15 mouse cellular contexts compared by ENCODE assay signal in genomic region chr4:132455146-132455545, GRCm38 (mm10). TPM values are rescaled to one million over a fixed set of nuclear protein-coding genes. Genes with fewer than 3 reads are reported as not detected.
DNase-seq lines count a peak whose midpoint lies in the region; ATAC-seq and TF ChIP-seq lines count a peak whose summit lies in the region.
"Had no signal": no experiment of that assay in that cellular context is flagged by ENCODE, and none has a peak within 500 bp of the region (broad histone marks: within the 10 kb centered on the region; RNA-seq: fewer than 3 reads in every experiment).

No protein-coding gene starts in this region.

- DNase-seq in liver: no peak
- DNase-seq in embryonic facial prominence, embryonic 14.5 days (ENCODE audit: low spot score): peak; percentile 78
- DNase-seq in cerebellum, postnatal 25 days: no peak
- DNase-seq: B cell, adult 2 months; cerebellum, postnatal 36 days; gastrocnemius, adult 2 months; heart, postnatal 10 days had no signal

- peaks cover 37% of the 10 kb centered on the region for H3K36me3 ChIP-seq in liver, embryonic 12.5 days
- H3K36me3 ChIP-seq in embryonic facial prominence, embryonic 14.5 days (ENCODE audit: control insufficient read depth, insufficient read depth, low read length): peaks cover 35% of the 10 kb centered on the region
- peaks cover 20% of the 10 kb centered on the region for H3K36me3 ChIP-seq in intestine, postnatal 0 days (ENCODE audit: control insufficient read depth, insufficient read depth)
- H3K36me3 ChIP-seq in limb, embryonic 15.5 days: peaks cover 31% of the 10 kb centered on the region
- peaks cover 31% of the 10 kb centered on the region for H3K36me3 ChIP-seq in hindbrain, embryonic 12.5 days

- no peak overlapping the region for H3K4me3 ChIP-seq in liver, embryonic 12.5 days
- no peak overlapping the region for H3K4me3 ChIP-seq in embryonic facial prominence, embryonic 14.5 days (ENCODE audit: low read depth, low read length)
- no peak overlapping the region for H3K4me3 ChIP-seq in intestine, postnatal 0 days (ENCODE audit: low read depth, low read length)
- H3K4me3 ChIP-seq in limb, embryonic 15.5 days: no peak overlapping the region
- H3K4me3 ChIP-seq in hindbrain, embryonic 12.5 days: no peak overlapping the region
- H3K4me3 ChIP-seq: forebrain, embryonic 15.5 days; gastrocnemius, adult 2 months had no signal

- H3K9ac ChIP-seq in liver, embryonic 12.5 days: no peak overlapping the region
- H3K9ac ChIP-seq in embryonic facial prominence, embryonic 14.5 days (ENCODE audit: low read depth, low read length): no peak overlapping the region
- no peak overlapping the region for H3K9ac ChIP-seq in intestine, postnatal 0 days (ENCODE audit: low read depth, low read length)
- no peak overlapping the region for H3K9ac ChIP-seq in limb, embryonic 15.5 days
- H3K9ac ChIP-seq in hindbrain, embryonic 12.5 days: no peak overlapping the region
- H3K9ac ChIP-seq: forebrain, embryonic 15.5 days had no signal

- H3K4me1 ChIP-seq in liver, embryonic 12.5 days: peaks cover 4% of the 10 kb centered on the region; the same call in 1 of the 2 replicates
- no peaks in the 10 kb centered on the region for H3K4me1 ChIP-seq in embryonic facial prominence, embryonic 14.5 days (ENCODE audit: control insufficient read depth, insufficient read depth, low read length)
- H3K4me1 ChIP-seq in intestine, postnatal 0 days (replicated peaks; ENCODE audit: control insufficient read depth, insufficient read depth, low read length): no peaks in the 10 kb centered on the region
- H3K4me1 ChIP-seq in limb, embryonic 15.5 days: no peaks in the 10 kb centered on the region
- no peaks in the 10 kb centered on the region for H3K4me1 ChIP-seq in hindbrain, embryonic 12.5 days
- H3K4me1 ChIP-seq: forebrain, embryonic 15.5 days had no signal

- no peak for TF ChIP-seq CTCF in intestine, postnatal 0 days (IDR thresholded peaks at IDR 0.05; ENCODE audit: low read depth)

- H3K27ac ChIP-seq in liver, embryonic 12.5 days: 0 out of 2 replicates have a peak overlapping the region, but pooled peaks have one; percentile 40
- H3K27ac ChIP-seq in embryonic facial prominence, embryonic 14.5 days (replicated peaks; ENCODE audit: low read depth, low read length): peak overlapping the region; percentile 67
- no peak overlapping the region; the same call in 1 of the 2 replicates for H3K27ac ChIP-seq in intestine, postnatal 0 days (ENCODE audit: low read depth, low read length)
- peak overlapping the region; percentile 72 for H3K27ac ChIP-seq in limb, embryonic 15.5 days
- H3K27ac ChIP-seq in hindbrain, embryonic 12.5 days: no peak overlapping the region
- H3K27ac ChIP-seq: forebrain, embryonic 15.5 days; gastrocnemius, adult 2 months; hindbrain, postnatal 0 days had no signal

- no peak overlapping the region for H3K4me2 ChIP-seq in liver, embryonic 12.5 days
- no peak overlapping the region for H3K4me2 ChIP-seq in embryonic facial prominence, embryonic 14.5 days (ENCODE audit: low read depth, low read length)
- H3K4me2 ChIP-seq in intestine, postnatal 0 days (replicated peaks; ENCODE audit: low read depth): no peak overlapping the region
- no peak overlapping the region for H3K4me2 ChIP-seq in limb, embryonic 15.5 days
- H3K4me2 ChIP-seq in hindbrain, embryonic 12.5 days (replicated peaks): no peak overlapping the region
- H3K4me2 ChIP-seq: forebrain, embryonic 15.5 days; liver, embryonic 11.5 days had no signal

- 80% methylated on average over 3 of the region's 3 CpGs for WGBS in liver, embryonic 12.5 days (ENCODE audit: insufficient replicate concordance)
- WGBS in embryonic facial prominence, embryonic 14.5 days: 66% methylated on average over 3 of the region's 3 CpGs
- WGBS in intestine, postnatal 0 days: 32% methylated on average over 3 of the region's 3 CpGs
- 52% methylated on average over 3 of the region's 3 CpGs for WGBS in limb, embryonic 15.5 days
- WGBS in hindbrain, embryonic 12.5 days: 88% methylated on average over 3 of the region's 3 CpGs

- ATAC-seq in liver, embryonic 12.5 days: no peak
- peak; percentile 90 for ATAC-seq in embryonic facial prominence, embryonic 14.5 days (ENCODE audit: low read depth)
- ATAC-seq in intestine, postnatal 0 days: peak; percentile 61
- ATAC-seq in limb, embryonic 15.5 days (ENCODE audit: insufficient number of reproducible peaks, low FRiP score, low TSS enrichment, low read depth): no peak; the same call in 1 of the 2 replicates
- no peak for ATAC-seq in hindbrain, embryonic 12.5 days (ENCODE audit: low FRiP score)
- ATAC-seq: forebrain, embryonic 15.5 days; hindbrain, postnatal 0 days; midbrain, embryonic 16.5 days had no signal

- no peaks in the 10 kb centered on the region for H3K9me3 ChIP-seq in liver, embryonic 12.5 days (replicated peaks)
- H3K9me3 ChIP-seq in embryonic facial prominence, embryonic 14.5 days (ENCODE audit: control insufficient read depth, low read length): no peaks in the 10 kb centered on the region
- no peaks in the 10 kb centered on the region for H3K9me3 ChIP-seq in intestine, postnatal 0 days (ENCODE audit: control insufficient read depth)
- no peaks in the 10 kb centered on the region for H3K9me3 ChIP-seq in limb, embryonic 15.5 days
- H3K9me3 ChIP-seq in hindbrain, embryonic 12.5 days (replicated peaks): no peaks in the 10 kb centered on the region
- H3K9me3 ChIP-seq: forebrain, embryonic 15.5 days had no signal

- no peaks in the 10 kb centered on the region for H3K27me3 ChIP-seq in liver, embryonic 12.5 days (replicated peaks)
- H3K27me3 ChIP-seq in embryonic facial prominence, embryonic 14.5 days (replicated peaks; ENCODE audit: control insufficient read depth, insufficient read depth, low read length): no peaks in the 10 kb centered on the region
- no peaks in the 10 kb centered on the region for H3K27me3 ChIP-seq in intestine, postnatal 0 days (replicated peaks; ENCODE audit: control insufficient read depth, insufficient read depth, low read length)
- no peaks in the 10 kb centered on the region for H3K27me3 ChIP-seq in limb, embryonic 15.5 days
- H3K27me3 ChIP-seq in hindbrain, embryonic 12.5 days: no peaks in the 10 kb centered on the region
- H3K27me3 ChIP-seq: forebrain, embryonic 15.5 days had no signal

RNA-seq across cellular contexts. Expression of gene Med18, which starts 8.6 kb away (rescaled TPM):
- polyA plus RNA-seq in liver, embryonic 12.5 days (2016; fragmentation: Nextera tagmentation; extraction: Ambion mirVana): 19.4 and 21.2 TPM in 2 replicates
- polyA plus RNA-seq in embryonic facial prominence, embryonic 14.5 days (2014; fragmentation: Nextera tagmentation; extraction: Ambion mirVana): 6.6 and 8.5 TPM in 2 replicates
- polyA plus RNA-seq in intestine, postnatal 0 days (2015; fragmentation: Nextera tagmentation; extraction: Ambion mirVana): 8.8 and 9.5 TPM in 2 replicates
- 22.2 and 24.1 TPM in 2 replicates for polyA plus RNA-seq in limb, embryonic 15.5 days (2015; fragmentation: Nextera tagmentation; extraction: Ambion mirVana)
- 18.9 and 24.5 TPM in 2 replicates for polyA plus RNA-seq in hindbrain, embryonic 12.5 days (2016; fragmentation: Nextera tagmentation; extraction: Ambion mirVana)

RNA-seq across cellular contexts. Expression of gene Phactr4, which starts 32.9 kb away (rescaled TPM):
- 14.4 and 14.5 TPM in 2 replicates for polyA plus RNA-seq in liver, embryonic 12.5 days (2016; fragmentation: Nextera tagmentation; extraction: Ambion mirVana)
- polyA plus RNA-seq in embryonic facial prominence, embryonic 14.5 days (2014; fragmentation: Nextera tagmentation; extraction: Ambion mirVana): 18.2 and 18.6 TPM in 2 replicates
- polyA plus RNA-seq in intestine, postnatal 0 days (2015; fragmentation: Nextera tagmentation; extraction: Ambion mirVana): 16.7 and 17.5 TPM in 2 replicates
- polyA plus RNA-seq in limb, embryonic 15.5 days (2015; fragmentation: Nextera tagmentation; extraction: Ambion mirVana): 20.1 and 20.9 TPM in 2 replicates
- 18.4 and 19.7 TPM in 2 replicates for polyA plus RNA-seq in hindbrain, embryonic 12.5 days (2016; fragmentation: Nextera tagmentation; extraction: Ambion mirVana)

RNA-seq across cellular contexts. Expression of gene Sesn2, which starts 55.2 kb away (rescaled TPM):
- 9.3 and 10.6 TPM in 2 replicates for polyA plus RNA-seq in liver, embryonic 12.5 days (2016; fragmentation: Nextera tagmentation; extraction: Ambion mirVana)
- polyA plus RNA-seq in embryonic facial prominence, embryonic 14.5 days (2014; fragmentation: Nextera tagmentation; extraction: Ambion mirVana): 6.2 and 6.4 TPM in 2 replicates
- polyA plus RNA-seq in intestine, postnatal 0 days (2015; fragmentation: Nextera tagmentation; extraction: Ambion mirVana): 17.2 and 18.0 TPM in 2 replicates
- 11.8 and 12.8 TPM in 2 replicates for polyA plus RNA-seq in limb, embryonic 15.5 days (2015; fragmentation: Nextera tagmentation; extraction: Ambion mirVana)
- 11.1 and 12.1 TPM in 2 replicates for polyA plus RNA-seq in hindbrain, embryonic 12.5 days (2016; fragmentation: Nextera tagmentation; extraction: Ambion mirVana)

Comparison
In these comparisons a context has a peak if more than half of its experiments do, and no peak if none do; other contexts are left out.
1. ATAC-seq: peak in embryonic facial prominence, embryonic 14.5 days (single experiment) and intestine, postnatal 0 days (single experiment); none in liver, embryonic 12.5 days (single experiment), limb, embryonic 15.5 days (single experiment) and hindbrain, embryonic 12.5 days (single experiment).
2. H3K27ac ChIP-seq: peak in liver, embryonic 12.5 days (single experiment), embryonic facial prominence, embryonic 14.5 days (single experiment) and limb, embryonic 15.5 days (single experiment); none in intestine, postnatal 0 days (single experiment) and hindbrain, embryonic 12.5 days (single experiment).